Mouse (Mus musculus) brain, embryonic 18.5 days (tissue): ENCODE data around the gene Pip5k1c.

ENCODE experiments used
- DNase-seq: peaks from one replicate; pipeline ENCODE4 v3.0.0-alpha.2; 2012; ENCODE audit warnings: low read depth, low spot score

Gene Pip5k1c

DNA sequence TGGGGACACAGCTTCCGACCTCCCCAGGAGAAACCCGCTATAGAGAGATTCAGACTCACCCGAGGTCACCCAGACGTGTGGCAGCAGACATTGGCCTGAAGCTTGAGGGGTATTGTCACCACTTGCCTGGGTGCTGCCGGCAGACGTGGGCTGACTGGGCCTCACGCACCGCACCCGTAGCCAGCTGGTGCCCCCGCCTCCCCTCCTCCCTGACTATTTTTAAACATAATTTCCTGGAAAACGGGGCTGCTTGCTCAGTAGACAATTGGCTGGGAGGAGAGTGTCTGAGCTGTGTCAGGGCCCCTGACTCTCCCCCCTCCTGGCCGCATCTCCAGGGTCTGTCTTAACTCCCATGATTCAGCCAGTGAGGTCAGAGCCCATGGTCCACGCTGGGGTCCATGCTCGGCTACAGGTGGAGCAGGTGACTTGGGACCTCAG lies 10.0 kb downstream of the Pip5k1c start:
- no peak for DNase-seq

DNA sequence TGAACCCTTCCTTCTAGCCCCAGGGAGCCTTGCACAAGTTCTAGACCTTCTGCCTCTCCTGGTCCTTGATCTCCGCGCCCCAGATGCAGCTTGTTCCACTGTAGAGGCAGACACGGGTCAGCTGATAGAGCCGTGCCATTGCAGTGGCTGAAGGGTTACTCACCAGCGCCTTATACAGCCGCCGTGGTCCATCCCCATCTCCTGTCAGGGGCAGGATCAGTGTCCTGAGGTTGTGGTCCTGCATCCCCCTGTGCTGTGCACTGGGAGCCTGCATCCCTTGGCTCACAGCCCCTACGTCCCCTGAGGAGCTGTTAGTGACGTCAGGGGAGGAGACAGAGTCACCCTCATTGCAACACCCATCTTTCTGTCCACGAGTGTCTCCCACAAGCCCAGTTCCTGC lies 10.5 kb downstream of the Pip5k1c start:
- no peak for DNase-seq

DNA sequence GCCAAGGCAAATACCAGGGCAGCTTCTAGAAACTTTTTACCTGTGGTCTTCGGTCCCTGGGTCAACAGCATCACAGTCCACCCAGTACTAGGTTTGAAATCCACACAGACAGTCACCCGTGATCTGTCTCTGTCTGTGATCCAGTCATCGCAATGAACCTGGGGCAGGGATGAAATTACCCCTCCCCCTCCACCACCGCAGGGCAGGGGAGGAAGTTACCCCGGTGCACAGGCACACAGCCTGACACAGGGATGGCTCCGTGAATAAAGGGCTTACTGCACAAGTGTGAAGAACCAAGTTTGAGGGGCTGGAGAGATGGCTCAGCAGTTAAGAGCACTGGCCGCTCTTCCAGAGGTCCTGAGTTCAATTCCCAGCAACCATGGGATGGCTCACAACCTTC lies 11.0 kb downstream of the Pip5k1c start:
- DNase-seq: no peak

DNA sequence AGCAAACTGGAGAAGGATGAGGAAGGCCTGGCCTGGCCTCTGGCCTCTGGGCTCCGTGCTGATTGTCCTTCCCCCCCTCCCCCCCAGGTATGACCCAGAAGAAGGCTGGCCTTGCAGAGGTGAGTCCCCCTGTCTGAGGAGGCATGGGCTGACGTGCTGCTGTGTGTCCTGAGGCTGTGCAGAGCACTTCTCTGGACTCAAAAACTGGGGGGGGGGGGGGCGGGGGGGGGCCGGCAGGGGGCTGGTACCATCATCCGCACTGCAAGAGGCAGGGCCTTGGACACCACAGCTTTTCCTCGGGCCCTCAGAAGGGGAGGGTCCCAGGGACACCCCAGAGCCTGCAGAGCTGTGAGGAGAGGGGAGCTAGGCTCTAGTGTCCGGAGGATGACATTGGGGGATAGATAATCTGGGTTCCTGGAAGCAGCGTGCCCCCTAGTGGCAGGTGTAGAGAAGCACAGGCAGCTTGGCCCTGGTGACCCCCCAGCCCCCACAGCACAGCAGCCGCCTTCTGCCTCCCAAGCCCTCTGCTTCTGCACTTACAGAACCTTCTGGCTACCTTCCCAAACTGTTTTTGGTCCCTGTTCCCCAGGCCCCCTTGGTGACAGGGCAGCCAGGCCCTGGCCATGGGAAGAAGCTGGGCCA lies 12.0 kb downstream of the Pip5k1c start:
- no peak for DNase-seq

DNA sequence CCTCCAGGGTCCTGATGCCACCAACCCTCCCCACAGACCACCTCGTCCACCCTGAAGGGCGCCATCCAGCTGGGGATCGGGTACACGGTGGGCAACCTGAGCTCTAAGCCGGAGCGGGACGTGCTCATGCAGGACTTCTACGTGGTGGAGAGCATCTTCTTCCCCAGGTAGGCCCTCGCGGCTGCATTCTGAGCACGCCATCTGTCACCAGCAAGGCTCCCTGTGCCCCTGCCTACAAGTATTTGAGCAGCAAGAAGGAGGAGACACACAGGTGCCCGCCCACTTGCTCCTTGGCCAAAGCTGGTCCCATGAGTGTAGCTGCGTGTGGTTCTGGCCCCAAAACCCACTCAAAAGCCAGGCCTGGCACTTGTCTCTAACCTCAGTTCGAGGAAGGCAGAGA lies 12.9 kb downstream of the Pip5k1c start:
- DNase-seq: no peak

DNA sequence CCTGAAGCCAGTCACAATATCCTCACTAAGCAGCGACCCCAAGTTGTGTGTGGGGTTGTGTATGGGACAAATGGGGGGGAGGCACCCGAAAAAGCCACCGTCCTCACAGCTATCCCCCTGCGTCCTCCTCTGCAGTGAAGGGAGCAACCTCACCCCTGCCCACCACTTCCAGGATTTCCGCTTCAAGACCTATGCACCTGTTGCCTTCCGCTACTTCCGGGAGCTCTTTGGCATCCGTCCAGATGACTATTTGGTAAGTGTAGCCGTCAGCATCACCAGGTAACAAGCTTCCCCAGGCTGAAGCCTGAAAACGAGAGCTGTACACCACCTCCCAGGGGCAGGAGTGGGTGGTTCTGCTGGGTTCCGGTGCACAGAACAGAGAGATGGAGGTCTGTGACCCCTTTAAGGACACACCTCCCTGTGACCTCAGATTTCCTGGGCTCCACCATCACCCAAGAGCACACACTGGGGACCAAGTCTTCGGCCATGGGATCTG lies 13.5 kb downstream of the Pip5k1c start:
- DNase-seq: no peak

DNA sequence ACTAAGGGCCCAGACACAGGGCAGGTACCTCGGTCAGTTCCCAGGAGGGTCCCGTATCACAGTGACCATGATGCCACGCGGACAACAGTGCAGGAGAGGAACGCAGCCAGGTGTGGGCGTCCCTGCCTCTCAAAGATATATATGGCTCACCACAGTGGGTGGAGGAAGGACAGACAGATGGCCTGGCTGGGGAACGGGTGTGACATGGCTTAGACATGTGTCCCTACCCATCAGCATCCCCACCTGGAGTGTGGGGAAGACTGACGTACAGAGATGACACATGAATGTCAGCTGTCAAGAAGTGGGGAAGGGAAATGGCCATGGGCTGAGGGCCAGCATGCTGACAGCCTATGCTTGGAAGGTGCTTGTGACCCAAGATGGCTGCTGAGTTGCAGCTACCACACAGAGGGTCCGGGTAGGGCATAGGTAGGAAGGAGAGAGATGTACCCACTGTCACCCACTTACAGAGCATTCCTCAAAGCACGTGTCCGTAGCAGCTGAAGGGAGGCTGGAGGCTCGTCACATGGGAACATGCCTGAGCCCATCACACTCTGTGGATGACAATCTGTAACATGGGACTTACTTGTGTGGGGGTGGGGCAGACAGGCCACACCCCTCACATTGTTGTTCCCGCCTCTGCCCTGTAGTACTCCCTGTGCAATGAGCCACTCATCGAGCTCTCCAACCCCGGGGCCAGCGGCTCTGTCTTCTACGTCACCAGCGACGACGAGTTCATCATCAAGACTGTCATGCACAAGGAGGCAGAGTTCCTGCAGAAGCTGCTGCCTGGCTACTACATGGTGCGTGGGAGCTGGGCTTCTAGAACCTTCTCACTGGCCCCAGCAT lies 14.3 kb downstream of the Pip5k1c start:
- DNase-seq: no peak

DNA sequence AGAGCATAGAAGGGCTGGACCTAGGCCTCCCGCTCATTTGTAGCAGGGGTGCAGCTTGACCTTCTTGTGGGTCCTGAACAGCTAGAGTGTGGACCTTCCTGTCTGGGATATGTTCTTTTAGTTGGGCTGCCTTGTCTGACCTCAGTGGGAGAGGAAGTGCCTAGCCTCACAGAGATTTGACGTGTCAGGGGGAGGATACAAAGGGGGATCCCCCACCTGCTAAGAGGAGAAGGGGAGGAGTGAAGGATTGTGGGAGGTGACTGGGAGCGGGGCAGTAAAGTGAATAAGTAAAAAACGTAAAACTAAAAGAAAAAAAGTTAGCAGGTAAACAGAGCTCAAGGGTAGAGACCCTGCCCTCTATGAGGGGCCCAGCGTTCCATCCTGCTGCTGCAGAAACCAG lies 16.8 kb downstream of the Pip5k1c start:
- no peak for DNase-seq

DNA sequence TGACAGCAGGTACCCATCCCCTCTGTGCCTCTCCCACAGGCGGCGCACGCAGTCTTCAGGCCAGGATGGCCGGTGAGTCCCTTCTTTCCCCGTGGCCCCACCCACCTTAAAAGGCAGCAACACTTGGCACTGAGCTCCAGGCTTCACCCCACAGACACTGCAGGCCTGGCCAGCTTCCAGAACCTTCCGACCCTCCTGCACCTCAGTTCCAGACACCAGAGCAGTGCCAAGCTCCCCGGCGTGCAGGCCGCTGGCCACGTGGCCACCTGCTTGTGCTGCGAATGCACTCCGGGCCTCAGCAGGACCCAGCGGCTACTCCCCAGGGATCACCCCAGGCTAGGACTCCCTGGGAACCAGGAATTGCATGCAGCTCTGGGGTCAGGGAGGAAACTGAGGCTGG lies 20.8 kb downstream of the Pip5k1c start:
- no peak for DNase-seq

DNA sequence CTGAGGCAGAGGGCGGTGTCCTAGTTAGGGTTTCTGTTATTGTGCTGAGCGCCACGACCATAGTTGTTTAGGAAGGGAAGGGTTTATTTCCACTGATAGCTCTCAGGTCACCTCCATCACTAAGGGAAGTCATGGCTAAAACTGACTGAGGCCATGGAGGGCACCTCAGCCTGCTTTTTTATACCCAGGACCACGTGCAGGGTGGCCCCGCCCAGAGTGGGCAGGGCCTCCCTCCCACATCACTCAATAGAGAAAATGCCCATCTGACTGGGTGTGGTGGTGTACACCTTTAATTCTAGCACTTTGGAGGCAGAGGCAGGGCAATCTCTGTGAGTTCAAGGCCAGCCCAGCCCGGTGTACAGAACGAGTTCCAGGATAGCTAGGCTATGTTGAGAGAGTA lies 21.4 kb downstream of the Pip5k1c start:
- no peak for DNase-seq

DNA sequence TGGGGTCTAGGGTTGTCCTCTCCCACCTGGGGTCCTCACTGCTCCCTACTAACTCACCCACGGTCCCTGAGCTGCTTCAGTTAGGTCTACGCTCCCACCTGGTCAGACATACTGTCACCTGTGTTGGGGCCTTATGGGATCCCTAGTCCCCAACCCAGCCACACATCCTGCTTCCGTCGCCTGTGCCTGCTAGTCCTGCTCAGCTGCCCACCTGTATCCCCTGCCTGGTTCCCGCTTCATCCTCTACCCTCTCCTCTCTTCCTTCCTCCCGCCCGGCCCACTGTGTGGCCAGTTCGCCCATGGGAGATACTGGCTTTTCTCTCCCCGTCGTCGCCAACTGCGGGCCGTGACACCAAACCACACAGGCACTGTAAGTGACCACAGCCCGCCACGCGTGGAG lies 22.8 kb downstream of the Pip5k1c start:
- no peak for DNase-seq

DNA sequence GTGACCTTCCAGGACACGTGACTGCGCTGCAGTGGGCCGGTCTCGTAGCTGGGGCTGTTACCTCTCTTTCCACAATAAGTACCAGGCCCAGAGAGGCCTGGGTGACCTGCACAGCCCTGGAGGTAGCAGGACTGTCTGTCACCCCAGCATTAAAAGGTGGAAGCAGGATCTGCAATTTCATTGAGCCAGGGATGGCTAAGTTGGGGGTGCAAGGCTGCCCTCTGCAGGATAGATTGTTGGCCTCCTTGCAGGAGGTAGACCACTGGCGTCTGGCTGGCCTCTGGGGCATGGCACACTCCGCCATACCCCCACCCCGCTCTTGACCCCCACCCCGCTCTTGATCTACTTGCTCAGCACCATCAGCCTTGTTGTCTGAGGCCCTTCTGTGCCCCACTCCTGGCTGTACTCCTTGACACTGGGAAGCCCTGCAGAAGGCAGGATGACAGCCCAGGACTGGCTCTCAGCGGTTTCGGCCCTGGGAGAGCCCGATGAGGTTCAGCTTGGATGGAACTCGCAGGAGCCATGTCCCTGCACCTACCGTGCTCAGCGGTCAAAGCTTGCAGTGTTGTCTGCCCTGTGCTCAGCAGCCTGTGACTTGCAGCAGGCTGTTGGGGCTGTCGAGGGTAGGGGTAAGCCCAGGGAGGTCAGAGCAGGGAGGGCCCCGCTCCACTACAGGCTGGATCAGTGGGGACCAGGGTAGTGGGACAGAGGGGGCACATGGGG lies 23.7 kb downstream of the Pip5k1c start:
- DNase-seq: no peak

DNA sequence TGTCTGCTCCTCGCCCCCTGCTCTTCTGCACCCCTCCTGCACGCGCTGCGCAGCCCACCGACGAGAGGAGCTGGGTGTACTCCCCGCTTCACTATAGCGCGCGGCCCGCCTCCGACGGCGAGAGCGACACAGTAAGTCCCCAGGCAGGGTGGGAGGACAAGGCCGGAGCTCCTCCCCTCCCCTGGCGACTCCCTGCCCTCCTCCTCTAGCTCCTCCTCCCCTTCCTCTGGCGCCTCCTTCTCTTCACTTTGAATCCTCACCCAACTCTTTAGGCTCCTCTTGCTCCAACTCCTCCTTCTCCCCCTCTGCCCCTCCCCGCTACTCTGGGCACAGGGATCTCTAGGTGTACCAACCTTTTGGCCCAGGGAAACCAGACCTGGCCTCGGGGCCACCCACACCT lies 24.5 kb downstream of the Pip5k1c start:
- DNase-seq: no peak

DNA sequence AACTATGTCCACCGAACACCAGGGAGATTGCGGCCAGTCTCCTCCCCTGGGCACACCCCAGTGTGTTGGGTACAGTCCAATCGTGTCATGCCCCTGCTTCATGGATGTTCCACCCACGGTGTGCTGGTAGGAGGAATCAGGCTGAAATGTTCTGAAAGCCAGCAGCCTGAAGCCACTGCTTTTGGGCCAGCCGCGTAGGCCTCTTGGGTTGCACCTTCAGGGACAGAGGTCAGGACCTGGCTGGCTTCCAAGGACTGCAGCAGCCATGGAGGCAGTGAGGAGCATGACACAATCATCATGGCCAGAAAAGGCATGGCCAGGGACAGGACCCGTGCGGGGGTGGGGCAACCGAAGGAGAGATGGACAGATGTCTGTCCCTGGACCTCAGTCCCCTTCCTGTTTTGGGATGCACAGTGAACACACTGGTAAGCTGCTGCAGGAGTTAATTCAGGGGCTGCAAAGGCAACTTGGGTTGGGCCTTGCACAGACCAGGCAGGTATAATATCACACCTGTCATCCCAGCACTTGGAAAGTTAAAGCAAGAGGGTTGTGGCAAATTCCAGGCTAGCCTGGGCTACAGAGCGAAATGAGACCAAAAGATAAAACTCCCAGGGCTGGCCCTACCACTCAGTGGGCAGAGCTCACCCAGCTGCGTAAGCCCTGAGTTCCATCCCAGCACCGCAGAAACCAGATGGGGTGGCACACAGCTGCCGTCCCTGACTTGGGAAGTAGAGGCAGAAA lies 26.0 kb downstream of the Pip5k1c start:
- no peak for DNase-seq

DNA sequence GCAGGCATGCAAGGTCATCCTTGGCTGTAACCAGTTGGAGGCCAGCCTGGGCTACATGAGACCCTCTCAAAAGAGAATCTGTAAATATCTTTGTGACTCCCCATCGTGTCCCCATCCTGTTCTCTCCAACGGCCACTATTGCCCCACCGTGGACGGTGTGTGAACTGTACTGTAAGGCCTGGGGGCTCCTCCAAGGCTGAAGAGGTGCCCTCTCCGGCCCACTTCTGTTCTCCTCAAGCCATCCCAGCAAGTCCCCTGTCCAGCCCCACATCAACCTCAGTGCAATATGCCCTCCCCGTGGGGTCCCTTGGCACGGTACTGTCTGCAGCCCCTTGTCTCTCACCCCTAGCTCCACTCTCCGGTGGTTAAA lies 26.6 kb downstream of the Pip5k1c start:
- no peak for DNase-seq

DNA sequence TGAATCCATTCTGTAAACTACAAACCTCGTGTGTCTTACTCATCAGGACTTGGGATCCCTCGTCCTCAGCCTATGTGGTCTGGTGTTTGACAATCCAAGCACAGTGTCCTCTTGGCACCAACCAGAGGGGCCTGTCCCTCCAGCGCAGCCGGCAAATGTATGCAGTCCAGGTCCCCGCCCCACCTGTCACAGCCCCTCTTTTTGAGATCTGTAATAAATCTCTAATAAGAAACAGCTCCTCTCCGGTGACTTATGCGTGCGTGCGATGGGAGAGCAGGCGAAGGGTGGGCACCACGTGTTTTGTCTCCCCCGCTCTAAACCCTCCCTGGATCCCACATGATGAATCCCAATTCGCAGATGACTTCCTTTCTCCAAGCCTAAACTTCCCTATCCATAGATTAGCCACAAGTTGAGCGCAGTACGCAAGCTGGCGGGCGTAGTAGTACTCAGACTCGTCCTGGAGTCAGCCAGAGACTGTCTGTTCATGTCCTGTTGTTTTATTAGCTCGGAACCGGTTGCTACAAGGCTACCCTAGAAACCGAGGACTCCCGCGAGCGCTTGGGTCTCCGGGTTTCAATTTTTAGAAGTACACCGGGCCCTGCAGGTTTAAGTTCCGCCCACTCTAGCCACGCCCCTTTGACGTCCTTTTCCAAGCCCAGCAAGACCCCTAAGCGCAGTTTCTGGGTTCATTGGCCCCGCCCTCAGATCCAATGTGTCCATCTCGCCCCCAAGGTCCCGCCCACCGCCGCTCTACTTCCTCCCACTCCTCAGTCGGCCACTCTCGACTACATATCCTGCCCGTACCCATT lies 27.2 kb downstream of the Pip5k1c start:
- no peak for DNase-seq

DNA sequence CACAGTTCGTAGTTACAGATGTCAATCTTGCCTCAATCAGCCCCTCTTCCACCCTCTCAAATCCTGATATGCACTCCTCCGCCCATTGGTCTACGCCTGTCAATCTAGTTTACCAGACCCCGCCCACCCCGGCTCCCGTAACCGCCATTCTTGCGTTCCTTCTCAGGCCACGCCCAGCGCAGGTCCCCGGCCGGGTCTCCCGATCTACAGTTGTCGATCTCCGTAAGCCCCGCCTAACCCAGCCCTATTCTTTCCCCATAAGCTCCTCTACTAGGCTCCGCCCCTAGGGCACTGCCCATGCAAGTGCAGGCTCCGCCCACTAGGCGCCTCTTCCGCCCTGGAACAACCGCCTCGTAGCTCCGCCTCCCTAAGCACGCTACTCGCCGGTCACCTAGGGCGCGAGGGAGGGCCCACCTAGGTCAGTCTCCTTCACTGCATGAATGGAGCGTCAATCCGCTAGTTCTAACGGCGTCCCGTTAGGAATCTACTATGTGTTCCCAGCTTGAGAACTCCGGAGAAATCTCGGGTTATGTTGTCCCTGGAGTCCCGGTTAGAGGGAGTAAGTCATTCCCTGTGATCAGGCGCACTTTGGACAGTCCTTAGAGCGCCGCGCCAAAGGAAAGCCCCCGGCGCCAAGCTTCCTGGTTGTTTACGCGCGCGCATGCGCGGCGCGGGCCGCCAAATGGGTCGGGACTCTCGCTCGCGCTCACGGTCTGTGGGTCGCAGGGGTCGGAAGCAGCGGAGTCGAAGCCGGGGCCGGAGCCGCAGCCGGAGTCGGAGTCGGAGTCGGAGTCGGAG lies 28.0 kb downstream of the Pip5k1c start, which contains the start of gene Cactin:
Gene Cactin (plus strand): TSS at position 554 of the 798 bp plus-strand sequence.
- peak; percentile 100 for DNase-seq

DNA sequence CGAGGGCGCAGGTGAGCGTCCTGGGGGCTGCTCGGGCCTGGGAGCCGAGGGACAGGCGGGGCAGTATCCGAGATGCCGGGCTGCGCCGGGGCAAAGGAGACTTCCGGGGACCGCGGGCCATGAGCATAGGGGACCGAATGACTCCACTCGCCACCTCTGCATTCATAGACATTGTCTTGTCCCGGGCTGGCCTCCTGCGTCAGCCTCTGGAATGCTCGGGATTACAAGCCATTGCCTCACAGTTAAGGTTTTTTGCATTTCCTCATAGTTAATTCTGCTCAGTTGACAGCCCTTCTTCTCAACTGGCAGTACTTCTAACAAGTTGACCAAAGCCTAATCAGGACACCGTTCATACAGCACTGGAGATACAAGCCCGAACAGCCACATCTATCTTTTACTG lies 28.7 kb downstream of the Pip5k1c start:
- no peak for DNase-seq

DNA sequence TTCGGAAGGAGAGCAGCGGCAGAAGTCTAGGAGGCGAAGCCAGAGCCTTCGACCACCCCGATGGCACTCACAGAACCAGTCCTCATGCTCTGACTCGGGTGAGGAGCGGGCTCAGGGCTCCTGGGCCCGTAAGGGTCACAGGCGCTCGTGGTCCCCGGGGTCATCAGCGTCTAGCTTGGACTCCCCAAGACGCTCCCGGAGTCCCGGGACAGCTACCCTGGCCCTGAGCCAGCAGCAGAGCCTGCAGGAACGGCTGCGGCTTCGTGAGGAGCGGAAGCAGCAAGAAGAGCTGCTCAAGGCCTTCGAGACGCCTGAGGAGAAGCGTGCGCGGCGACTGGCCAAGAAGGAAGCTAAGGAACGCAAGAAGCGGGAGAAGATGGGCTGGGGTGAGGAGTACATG lies 29.7 kb downstream of the Pip5k1c start:
- DNase-seq: no peak

DNA sequence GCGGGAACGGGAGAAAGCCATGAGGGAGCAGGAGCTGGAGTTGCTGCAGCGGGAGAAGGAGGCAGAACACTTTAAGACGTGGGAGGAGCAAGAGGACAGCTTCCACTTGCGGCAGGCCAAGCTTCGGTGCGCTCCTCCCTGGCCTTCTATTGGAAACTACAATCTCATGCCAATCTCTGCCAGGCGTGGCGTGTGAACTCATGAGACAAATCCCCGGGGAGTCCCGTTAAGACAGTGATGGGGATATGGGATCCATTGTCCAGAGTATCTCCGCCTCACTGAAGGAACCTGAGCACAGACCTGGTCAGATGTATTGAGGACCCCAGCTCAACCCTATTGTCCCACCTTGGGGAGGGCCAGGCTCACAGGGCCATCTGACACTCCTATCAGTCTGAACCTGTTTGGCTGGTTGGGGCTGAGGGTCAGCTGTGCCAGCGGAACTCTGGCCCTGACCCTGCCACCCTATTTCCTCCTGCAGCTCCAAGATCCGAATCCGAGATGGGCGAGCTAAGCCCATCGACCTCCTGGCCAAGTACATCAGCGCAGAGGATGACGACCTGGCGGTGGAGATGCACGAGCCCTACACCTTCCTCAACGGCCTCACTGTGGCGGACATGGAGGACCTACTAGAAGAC lies 30.5 kb downstream of the Pip5k1c start:
- DNase-seq: no peak
